Comparison of ENCODE assay signal across 7 mouse cellular contexts in genomic region chr3:50983962-50984765, GRCm38 (mm10).
A peak's percentile ranks its signal among the peaks of the same experiment; 100 is the strongest.
DNase-seq lines count a peak whose midpoint lies in the region.

No protein-coding gene starts in this region.

- DNase-seq in left cerebral cortex, adult 11 months (ENCODE audit: low spot score), result peak; percentile 61
- no peak for DNase-seq in left cerebral cortex, postnatal 4 days
- DNase-seq in frontal cortex, postnatal 10 days (ENCODE audit: low spot score in 2 of 2), result peak; percentile 40 to 68
- DNase-seq in left cerebral cortex, postnatal 10 days (ENCODE audit: extremely low spot score in 1 of 2, low spot score in 2 of 2), result peak; percentile 30 to 44
- peak; percentile 63 to 82 for DNase-seq in right cerebral cortex, postnatal 10 days (ENCODE audit: low spot score in 2 of 2)
- no peak for DNase-seq in adrenal gland, postnatal 36 days
- no peak for DNase-seq in adrenal gland, adult 2 months

- intact Hi-C loops in left cerebral cortex, postnatal 4 days (cut with DNase I), result no loop called here
- intact Hi-C loops in left cerebral cortex, postnatal 10 days (cut with DNase I), result no loop called here

Comparison
In these comparisons a context has a peak if more than half of its experiments do, and no peak if none do; other contexts are left out.
1. DNase-seq: peak in left cerebral cortex, adult 11 months (single experiment), frontal cortex, postnatal 10 days (2 of 2), left cerebral cortex, postnatal 10 days (2 of 2) and right cerebral cortex, postnatal 10 days (2 of 2); none in left cerebral cortex, postnatal 4 days (single experiment), adrenal gland, postnatal 36 days (0 of 2) and adrenal gland, adult 2 months (single experiment).